Mouse (Mus musculus): ENCODE measurements around the gene Scnm1.
"Not testable (repeated sequence)": the region's sequence is repeated elsewhere in the genome, so short reads cannot be mapped to it uniquely, and the experiment has no call there.

DNA sequence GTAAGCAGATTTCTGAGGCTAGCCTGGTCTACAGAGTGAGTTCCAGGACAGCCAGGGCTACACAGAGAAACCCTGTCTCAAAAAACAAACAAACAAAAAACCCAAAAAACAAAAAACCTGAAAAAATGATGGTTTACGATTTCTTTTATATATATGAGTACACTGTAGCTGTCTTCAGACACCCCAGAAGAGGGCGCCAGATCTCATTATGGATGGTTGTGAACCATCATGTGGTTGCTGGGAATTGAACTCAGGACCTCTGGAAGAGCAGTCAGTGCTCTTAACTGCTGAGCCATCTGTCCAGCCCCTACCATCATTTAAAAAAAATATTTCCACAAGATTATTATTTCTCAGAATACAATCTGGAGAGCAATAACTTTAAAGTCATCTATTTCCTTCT, 1.4 kb downstream of the Scnm1 start:
- not testable (repeated sequence) for TF ChIP-seq MAFK (IDR thresholded peaks at IDR 0.05; ENCODE audit: insufficient read depth, low read depth, low read length); ZC3H11A (IDR thresholded peaks at IDR 0.05; ENCODE audit: borderline replicate concordance, low read depth, low read length); ZNF384 (IDR thresholded peaks at IDR 0.05; ENCODE audit: low read depth, low read length); HCFC1 (IDR thresholded peaks at IDR 0.05; ENCODE audit: borderline replicate concordance, insufficient read depth, low read length); CHD2 (IDR thresholded peaks at IDR 0.05; ENCODE audit: low read depth, low read length)

Data from ES-E14 (cell line).